Mouse (Mus musculus) thymus, postnatal 0 days (tissue): ENCODE results near the gene Itk. TPM values are rescaled to one million over a fixed set of nuclear protein-coding genes. Genes with fewer than 3 reads are reported as not detected.

ENCODE experiments used
- DNase-seq: peaks from one replicate; pipeline ENCODE4 v3.0.0-alpha.2; 2015; ENCODE audit warnings: low spot score
- polyA plus RNA-seq: library from polyadenylated mRNA; unstranded; fragments of >200 nt; fragmentation: Nextera tagmentation; extraction: Ambion mirVana; gene quantifications from 2 replicates; pipeline ENCODE4 v1.2.1, GENCODE M21; 2015

The Itk gene
- polyA plus RNA-seq, 1 experiment from 2014 or later, result 113 TPM

- no peak for DNase-seq
These were observed 4.1 kb upstream of the Itk start for GRCm38 (mm10) chr11:46393413-46393812.

GRCm38 (mm10) chr11:46392890-46393289, 3.6 kb upstream of the Itk start:
- no peak for DNase-seq

- DNase-seq, result no peak
These were observed 1.3 kb upstream of the Itk start for GRCm38 (mm10) chr11:46390621-46391020.

DNA sequence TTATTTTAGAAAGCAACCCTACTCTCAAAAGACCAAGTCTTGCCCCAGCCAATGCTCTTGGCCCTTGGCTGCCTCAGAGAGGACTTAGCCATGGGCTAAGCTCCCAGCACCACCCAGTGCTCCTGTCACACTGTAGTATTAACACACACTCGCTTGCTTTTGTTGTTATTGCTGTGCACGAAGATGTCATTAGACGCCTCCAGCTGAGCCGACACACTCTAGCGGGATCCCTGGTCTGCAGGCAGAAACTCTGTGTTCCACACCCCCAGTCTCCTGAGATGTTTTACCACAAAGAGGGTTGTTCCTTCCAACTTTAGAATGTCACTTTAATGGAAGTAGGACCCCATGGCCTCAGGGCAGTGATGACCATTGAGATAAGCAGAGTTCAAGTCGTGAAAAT, 877 bp downstream of the Itk start:
- DNase-seq, result peak; percentile 48

- no peak for DNase-seq
These were observed 2.3 kb downstream of the Itk start for GRCm38 (mm10) chr11:46387061-46387460.

- DNase-seq, result no peak
These were observed 2.8 kb downstream of the Itk start for GRCm38 (mm10) chr11:46386556-46386955.

DNA sequence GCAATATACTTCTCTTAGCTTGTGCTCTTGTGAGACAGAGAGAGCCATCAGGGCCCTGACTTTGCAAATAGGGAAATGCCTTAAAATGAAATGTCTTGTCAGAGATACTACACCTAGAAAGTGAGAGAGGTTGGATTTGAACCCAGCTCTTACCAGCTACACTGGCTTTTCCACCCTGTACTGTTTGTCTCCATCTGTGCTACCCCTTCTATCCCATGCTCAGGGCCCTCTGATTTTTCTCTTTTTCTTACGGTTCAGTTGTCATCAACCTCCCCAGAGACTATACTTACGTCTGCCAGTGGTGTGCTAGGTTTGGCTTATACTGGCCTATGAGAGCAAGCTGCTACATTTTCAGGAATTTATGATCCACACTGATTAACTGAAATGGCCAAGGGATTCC, 4.4 kb downstream of the Itk start:
- no peak for DNase-seq

DNA sequence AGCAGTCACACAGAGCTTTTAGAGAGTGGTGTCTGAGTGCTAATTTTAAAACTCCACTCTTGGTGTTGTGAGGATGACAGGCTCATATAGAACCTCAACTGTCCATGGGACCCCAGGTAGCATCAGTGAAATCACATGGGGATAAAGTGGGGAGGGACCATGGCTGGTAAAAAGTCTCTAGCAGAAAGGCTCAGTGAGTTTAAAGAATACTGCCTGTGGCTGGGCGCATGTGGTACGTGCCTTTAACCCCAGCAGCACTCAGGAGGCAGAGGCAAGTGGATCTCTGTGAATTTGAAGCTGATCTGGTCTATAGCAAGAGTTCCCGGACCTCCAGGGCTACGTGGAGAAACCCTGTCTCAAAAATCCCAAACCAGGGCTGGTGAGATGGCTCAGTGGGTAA, 6.8 kb downstream of the Itk start:
- no peak for DNase-seq

- DNase-seq, result peak; percentile 75
These were observed 9.1 kb downstream of the Itk start for GRCm38 (mm10) chr11:46380097-46380675.

- no peak for DNase-seq
These were observed 11.2 kb downstream of the Itk start for GRCm38 (mm10) chr11:46377819-46378782.

- no peak for DNase-seq
These were observed 12.0 kb downstream of the Itk start for GRCm38 (mm10) chr11:46377316-46377715.

GRCm38 (mm10) chr11:46375015-46375414, 14.3 kb downstream of the Itk start:
- peak; percentile 36 for DNase-seq

DNA sequence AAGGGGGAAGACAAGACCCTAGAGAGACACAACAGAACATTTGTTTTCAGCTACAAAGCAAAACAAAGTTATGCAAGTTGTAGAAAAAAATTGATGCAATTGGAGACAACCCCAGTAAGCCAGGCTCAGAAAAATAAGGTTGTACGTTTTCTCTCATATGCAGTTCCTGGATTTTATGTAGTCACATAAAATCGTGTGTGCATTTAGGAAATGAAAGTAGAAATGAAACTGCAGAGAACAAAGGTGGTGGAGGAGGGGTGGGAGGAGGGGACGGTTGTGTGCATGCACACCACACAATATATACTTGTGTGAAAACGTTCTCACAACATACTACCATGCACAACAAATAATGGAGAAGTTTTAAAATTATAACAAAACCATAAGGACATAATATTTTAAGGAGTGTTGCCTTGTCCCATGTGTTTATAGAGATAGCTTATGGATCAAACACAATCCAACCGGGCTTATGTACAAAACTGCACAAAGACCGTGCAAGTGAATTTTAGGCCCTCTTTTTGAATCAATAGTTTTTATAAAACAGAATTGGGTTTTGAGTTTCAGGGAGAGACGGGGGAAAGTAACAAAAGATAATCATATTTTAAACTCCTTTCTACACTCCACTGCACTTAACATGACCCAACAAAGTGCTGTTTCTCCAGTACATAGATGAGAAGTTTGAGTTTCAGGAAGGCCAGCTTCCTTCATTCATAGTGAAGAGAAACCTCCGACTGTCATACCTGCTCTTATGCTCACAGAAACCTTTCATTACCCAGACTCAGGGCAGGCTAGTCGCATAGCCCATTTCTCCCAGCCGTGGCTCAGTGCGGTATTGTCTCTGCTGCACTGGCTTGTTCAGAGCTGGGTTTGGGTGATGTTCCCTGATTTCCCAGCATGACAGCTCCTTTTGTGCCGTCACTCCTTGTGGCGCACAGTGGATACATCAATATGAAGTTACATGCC, 16.0 kb downstream of the Itk start:
- peak; percentile 46 for DNase-seq

- DNase-seq, result peak; percentile 75
These were observed 16.9 kb downstream of the Itk start for GRCm38 (mm10) chr11:46372331-46372953.

- DNase-seq, result no peak
These were observed 18.1 kb downstream of the Itk start for GRCm38 (mm10) chr11:46371250-46371649.

- no peak for DNase-seq
These were observed 18.9 kb downstream of the Itk start for GRCm38 (mm10) chr11:46370457-46370856.

- DNase-seq, result no peak
These were observed 23.0 kb downstream of the Itk start for GRCm38 (mm10) chr11:46366357-46366756.

GRCm38 (mm10) chr11:46365744-46366143, 23.6 kb downstream of the Itk start:
- no peak for DNase-seq

DNA sequence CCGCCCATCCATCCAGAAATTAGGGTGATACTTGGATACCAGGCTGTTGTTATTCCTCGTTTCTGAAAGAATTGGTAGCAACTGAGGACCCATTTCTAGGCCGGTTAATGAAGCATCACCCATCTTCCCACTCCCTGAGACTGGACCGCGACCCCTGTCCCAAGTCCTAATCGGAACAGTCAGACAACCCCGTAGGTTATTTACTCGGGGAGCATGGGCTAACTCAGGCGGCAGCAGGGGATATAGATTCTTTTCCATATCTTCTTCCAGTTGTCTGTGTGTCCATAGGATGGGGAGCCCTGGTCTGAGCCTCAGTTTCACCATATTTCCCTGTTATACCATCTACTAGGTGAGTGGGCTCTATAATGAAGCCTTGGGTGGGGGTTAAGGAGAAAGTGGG, 25.5 kb downstream of the Itk start:
- no peak for DNase-seq

- DNase-seq, result no peak
These were observed 27.0 kb downstream of the Itk start for GRCm38 (mm10) chr11:46362061-46363022.
